Mouse (Mus musculus): ENCODE measurements around the gene Rbfox3. TPM values are rescaled to one million over a fixed set of nuclear protein-coding genes. Genes with fewer than 3 reads are reported as not detected.
"Not testable (repeated sequence)": the region's sequence is repeated elsewhere in the genome, so short reads cannot be mapped to it uniquely, and the experiment has no call there.

The Rbfox3 gene
- polyA plus RNA-seq, 1 experiment from 2014 or later: 7.6 TPM

DNA sequence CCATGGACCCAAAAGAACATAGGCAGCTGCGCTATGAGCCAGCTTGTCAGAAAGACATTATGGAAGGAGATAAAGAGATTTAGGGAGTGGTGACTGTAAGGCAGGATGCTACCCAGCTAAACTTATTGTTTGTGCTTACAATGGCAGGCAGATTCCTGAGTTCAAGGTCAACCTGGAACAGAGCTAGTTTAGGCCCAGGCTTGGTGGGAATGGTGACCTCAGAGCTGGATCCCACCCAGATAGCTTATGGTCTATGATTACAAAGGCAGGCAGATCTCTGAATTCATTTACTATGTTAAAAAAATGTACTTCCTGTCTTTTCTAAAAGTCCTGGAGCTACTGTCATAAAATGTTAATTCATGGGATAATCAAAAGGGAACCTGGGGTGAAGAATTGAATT lies 123.3 kb downstream of the Rbfox3 start:
- no peak for DNase-seq (ENCODE audit: low spot score)
- peaks cover 9% of the 10 kb centered on the region for H3K4me1 ChIP-seq
- H3K27ac ChIP-seq (replicated peaks): no peak overlapping the region
- 89% methylated on average over 1 of the region's 1 CpGs for WGBS
- no peaks in the 10 kb centered on the region; the same call in 1 of the 2 replicates for H3K9me3 ChIP-seq (replicated peaks)
- H3K36me3 ChIP-seq: no peaks in the 10 kb centered on the region
- H3K27me3 ChIP-seq (ENCODE audit: low read depth, poor library complexity, severe bottlenecking): no peaks in the 10 kb centered on the region
- no peak overlapping the region for H3K4me3 ChIP-seq

DNA sequence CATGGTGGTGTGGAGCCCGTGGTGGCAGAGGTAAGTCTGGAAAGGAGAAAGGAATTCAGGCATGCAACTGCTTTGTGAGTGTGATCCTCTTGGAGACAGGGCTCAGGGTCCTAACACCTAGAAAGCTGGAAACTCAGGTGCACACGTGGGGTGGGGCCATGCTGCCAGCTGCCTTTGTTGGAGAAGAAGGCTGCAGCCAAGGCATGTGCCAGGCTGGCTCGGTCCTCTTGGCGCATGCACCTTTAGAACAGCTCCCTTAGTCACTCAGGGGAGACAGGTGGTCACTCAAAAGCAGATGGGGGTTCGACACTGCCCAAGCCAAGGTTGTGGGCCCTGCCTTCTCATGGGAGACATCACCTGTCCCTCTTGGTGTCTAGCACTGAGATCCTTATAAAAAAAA lies 128.7 kb downstream of the Rbfox3 start:
- H3K4me1 ChIP-seq: peaks cover 19% of the 10 kb centered on the region
- no peak overlapping the region for H3K4me3 ChIP-seq
- H3K9me3 ChIP-seq (replicated peaks): no peaks in the 10 kb centered on the region
- DNase-seq (ENCODE audit: low spot score): no peak
- WGBS: 88% methylated on average over 5 of the region's 5 CpGs
- 0 out of 2 replicates have a peak overlapping the region, but pooled peaks have one; percentile 46 for H3K27ac ChIP-seq (replicated peaks)
- no peaks in the 10 kb centered on the region for H3K27me3 ChIP-seq (ENCODE audit: low read depth, poor library complexity, severe bottlenecking)
- H3K36me3 ChIP-seq: no peaks in the 10 kb centered on the region

DNA sequence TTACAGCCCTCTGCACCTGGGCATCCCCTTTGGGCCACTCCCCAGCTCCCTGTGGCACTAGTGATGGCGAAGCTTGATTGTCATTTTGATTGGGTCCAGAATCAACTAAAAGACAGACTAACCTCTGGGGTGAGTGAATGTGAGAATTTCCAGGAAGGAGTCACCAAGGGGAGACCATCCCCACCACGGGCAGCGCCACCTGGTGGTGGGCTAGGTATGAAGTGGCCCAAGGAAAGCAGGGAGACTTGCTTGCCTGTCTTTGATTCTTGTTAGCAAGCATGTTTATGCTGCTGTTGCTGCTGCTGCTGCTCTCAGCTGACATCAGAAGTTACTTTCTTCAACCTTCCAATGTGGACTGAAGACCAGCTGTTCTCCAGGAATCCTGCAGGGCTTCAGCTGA lies 135.6 kb downstream of the Rbfox3 start:
- H3K4me3 ChIP-seq: no peak overlapping the region
- 15% methylated on average over 3 of the region's 3 CpGs for WGBS
- H3K36me3 ChIP-seq: no peaks in the 10 kb centered on the region
- no peaks in the 10 kb centered on the region for H3K9me3 ChIP-seq (replicated peaks)
- no peaks in the 10 kb centered on the region for H3K27me3 ChIP-seq (ENCODE audit: low read depth, poor library complexity, severe bottlenecking)
- H3K27ac ChIP-seq (replicated peaks): peak overlapping the region; percentile 33; the same call in 1 of the 2 replicates
- peaks cover 25% of the 10 kb centered on the region for H3K4me1 ChIP-seq
- DNase-seq (ENCODE audit: low spot score): peak; percentile 52

DNA sequence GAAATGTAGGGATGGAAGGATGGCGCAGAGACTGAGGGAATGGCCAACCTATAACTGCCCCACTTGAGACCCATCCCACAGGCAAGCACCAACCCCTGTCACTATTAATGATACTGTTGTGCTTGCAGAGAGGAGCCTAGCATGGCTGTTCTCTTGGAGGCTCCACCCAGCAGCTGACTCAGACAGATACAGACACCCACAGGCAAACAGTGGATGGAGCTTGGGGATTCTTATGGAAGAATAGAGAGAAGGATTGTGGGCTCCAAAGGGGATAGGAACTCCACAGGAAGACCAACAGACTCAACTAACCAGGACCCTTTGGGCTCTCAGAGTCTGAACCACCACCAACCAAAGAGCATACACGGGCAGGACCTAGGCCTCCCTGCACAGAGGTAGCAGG lies 136.6 kb downstream of the Rbfox3 start:
- H3K4me1 ChIP-seq: peaks cover 26% of the 10 kb centered on the region
- 90% methylated on average over 2 of the region's 2 CpGs for WGBS
- not testable (repeated sequence) for H3K36me3 ChIP-seq

DNA sequence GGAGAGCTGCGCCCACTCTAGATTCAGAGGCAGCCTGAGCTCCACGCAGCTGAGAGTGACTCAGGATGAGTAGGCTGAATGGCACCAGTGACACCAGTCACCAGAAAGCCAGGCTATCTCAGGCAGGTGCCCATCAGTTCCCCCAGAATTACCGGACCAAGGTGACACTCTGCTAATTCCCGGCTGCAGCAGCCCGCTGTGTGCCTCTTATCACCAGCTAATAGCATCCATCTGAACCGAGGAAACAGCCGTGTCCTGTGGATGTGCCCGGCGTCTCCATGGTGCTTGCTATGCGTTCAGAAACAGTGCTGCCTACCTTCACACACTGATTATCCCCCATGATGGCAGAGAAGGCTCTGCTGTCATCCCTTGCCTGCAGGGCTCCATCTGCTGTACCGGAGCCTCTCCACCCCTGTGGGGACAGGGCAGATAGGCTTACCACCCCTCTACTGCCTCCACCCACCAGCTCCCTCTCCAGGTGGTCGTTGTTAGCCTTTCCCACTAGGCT lies 138.3 kb downstream of the Rbfox3 start:
- peak overlapping the region; percentile 49; the same call in 1 of the 2 replicates for H3K27ac ChIP-seq (replicated peaks)
- no peaks in the 10 kb centered on the region for H3K36me3 ChIP-seq
- no peak overlapping the region for H3K4me3 ChIP-seq
- DNase-seq (ENCODE audit: low spot score): no peak
- H3K4me1 ChIP-seq: peaks cover 40% of the 10 kb centered on the region
- 77% methylated on average over 12 of the region's 12 CpGs for WGBS
- H3K27me3 ChIP-seq (ENCODE audit: low read depth, poor library complexity, severe bottlenecking): no peaks in the 10 kb centered on the region
- no peaks in the 10 kb centered on the region for H3K9me3 ChIP-seq (replicated peaks)

More for the DNA sequence above, 136.6 kb downstream of the Rbfox3 start:
- H3K4me3 ChIP-seq; DNase-seq (ENCODE audit: low spot score); H3K27me3 ChIP-seq (ENCODE audit: low read depth, poor library complexity, severe bottlenecking); H3K27ac ChIP-seq (replicated peaks); H3K9me3 ChIP-seq (replicated peaks): not testable (repeated sequence)

DNA sequence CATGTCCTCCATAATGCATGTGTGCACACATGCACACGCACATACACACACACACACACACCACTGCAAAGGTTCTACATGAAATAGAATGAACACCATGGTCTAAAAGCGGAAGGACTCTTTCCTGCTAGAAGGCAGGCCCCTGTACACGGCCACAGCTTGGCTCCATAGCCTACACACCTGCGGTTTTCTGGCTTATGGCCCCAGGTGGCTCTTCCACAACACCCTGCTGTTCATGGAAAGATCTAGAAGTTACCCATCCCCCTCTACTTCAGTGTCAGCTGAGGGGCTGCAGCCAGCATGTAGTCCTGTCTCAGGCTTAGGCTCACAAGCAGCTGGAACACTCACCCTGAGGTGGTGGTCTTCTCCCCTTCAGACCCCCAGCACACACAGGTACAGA lies 140.0 kb downstream of the Rbfox3 start:
- no peaks in the 10 kb centered on the region for H3K9me3 ChIP-seq (replicated peaks)
- peak overlapping the region; percentile 38; the same call in 1 of the 2 replicates for H3K27ac ChIP-seq (replicated peaks)
- no peak for DNase-seq (ENCODE audit: low spot score)
- peaks cover 50% of the 10 kb centered on the region for H3K4me1 ChIP-seq
- no peak overlapping the region for H3K4me3 ChIP-seq
- no peaks in the 10 kb centered on the region for H3K27me3 ChIP-seq (ENCODE audit: low read depth, poor library complexity, severe bottlenecking)
- no peaks in the 10 kb centered on the region for H3K36me3 ChIP-seq
- 94% methylated on average over 4 of the region's 4 CpGs for WGBS

DNA sequence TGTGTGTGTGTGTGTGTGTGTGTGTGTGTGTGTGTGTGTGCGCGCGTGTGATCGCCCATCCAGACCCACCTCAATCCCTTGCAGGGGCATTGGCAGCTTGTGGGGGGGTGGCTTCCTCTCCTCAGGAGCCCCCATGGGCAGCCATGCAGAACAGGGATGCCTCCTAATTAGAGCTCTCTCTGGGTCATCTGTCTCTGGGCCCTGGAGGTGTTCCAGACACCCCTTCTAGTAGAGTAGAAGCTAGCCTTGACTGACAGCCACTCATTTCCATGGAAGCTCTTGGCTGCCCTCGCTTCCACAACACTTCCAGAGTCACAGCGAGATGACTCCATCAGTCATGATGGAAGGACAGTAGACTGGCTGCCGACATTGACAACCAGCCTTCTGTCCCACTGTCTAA lies 140.6 kb downstream of the Rbfox3 start:
- no peaks in the 10 kb centered on the region for H3K27me3 ChIP-seq (ENCODE audit: low read depth, poor library complexity, severe bottlenecking)
- H3K27ac ChIP-seq (replicated peaks): no peak overlapping the region
- H3K4me1 ChIP-seq: peaks cover 44% of the 10 kb centered on the region
- H3K36me3 ChIP-seq: no peaks in the 10 kb centered on the region
- no peaks in the 10 kb centered on the region for H3K9me3 ChIP-seq (replicated peaks)
- no peak overlapping the region for H3K4me3 ChIP-seq
- 96% methylated on average over 7 of the region's 7 CpGs for WGBS
- DNase-seq (ENCODE audit: low spot score): no peak

DNA sequence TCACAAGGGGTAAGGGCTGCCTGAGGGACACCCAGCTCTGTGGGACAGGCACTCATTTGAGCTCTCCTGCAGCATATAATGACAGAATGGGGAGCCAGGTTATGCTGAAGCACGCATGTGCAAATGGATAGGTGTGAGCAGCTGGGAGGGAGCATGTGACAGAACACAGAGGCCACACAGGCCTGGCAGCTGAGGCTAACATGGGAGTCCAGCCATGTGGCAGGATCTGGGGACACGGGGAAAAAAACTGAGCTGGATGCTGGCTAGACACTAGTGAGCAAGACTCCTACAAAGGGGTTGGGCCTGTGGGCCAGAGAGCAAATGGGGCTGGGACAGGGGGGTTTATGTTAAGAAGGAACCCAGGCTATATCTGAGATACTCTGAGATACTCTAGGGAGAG lies 141.9 kb downstream of the Rbfox3 start:
- Histone ChIP-seq H3K4me3 (no peak overlapping the region), H3K36me3 (no peaks in the 10 kb centered on the region), H3K27ac (replicated peaks) (peak overlapping the region; percentile 58; the same call in 1 of the 2 replicates), H3K4me1 (peaks cover 44% of the 10 kb centered on the region), H3K9me3 (replicated peaks) (no peaks in the 10 kb centered on the region), H3K27me3 (ENCODE audit: low read depth, poor library complexity, severe bottlenecking) (no peaks in the 10 kb centered on the region)
- DNase-seq (ENCODE audit: low spot score): no peak
- 81% methylated on average over 2 of the region's 2 CpGs for WGBS

DNA sequence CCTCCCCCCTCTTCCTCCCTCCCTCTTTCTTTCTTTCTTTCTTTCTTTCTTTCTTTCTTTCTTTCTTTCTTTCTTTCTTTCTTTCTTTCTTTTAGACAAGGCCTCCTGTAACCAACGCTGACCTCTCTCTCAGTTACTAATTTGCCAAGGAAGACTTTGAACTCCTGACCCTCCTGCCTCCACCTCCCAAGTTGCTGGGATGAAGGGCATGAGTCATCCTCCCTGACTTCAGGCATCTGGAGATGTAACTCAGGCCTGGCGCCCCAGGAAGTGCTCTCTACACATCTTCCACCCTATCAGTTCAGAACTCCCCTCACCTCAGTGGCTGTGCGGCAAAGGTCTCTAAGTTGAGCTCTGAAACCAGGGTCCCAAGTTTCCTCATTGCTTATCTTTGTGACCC lies 143.0 kb downstream of the Rbfox3 start:
- no peak overlapping the region for H3K4me3 ChIP-seq
- no peak overlapping the region for H3K27ac ChIP-seq (replicated peaks)
- peaks cover 36% of the 10 kb centered on the region for H3K4me1 ChIP-seq
- WGBS: 81% methylated on average over 3 of the region's 3 CpGs
- no peaks in the 10 kb centered on the region for H3K27me3 ChIP-seq (ENCODE audit: low read depth, poor library complexity, severe bottlenecking)
- no peaks in the 10 kb centered on the region for H3K36me3 ChIP-seq
- DNase-seq (ENCODE audit: low spot score): no peak
- H3K9me3 ChIP-seq (replicated peaks): no peaks in the 10 kb centered on the region

DNA sequence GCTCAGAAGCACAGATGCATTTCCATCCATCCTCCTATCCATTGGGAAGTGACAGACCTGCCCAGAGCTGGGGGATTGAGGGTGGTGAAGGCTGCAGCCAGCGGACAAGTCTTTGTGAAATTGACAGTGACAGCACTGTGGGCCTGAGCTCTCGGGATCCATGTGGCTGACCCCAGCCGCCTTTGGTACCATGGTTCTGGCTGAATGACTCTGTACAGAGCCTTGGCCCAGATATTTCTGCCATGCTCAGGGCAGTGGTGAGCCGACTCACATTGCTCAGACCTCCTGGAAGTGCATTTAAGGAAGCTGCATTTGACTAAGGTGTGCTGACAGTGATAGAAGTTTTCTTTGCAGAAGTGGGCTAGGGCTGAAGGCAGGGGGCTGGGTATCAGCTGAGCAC lies 144.0 kb downstream of the Rbfox3 start:
- H3K36me3 ChIP-seq: no peaks in the 10 kb centered on the region
- H3K4me1 ChIP-seq: peaks cover 32% of the 10 kb centered on the region
- 59% methylated on average over 4 of the region's 4 CpGs for WGBS
- H3K27ac ChIP-seq (replicated peaks): peak overlapping the region; percentile 28
- no peaks in the 10 kb centered on the region for H3K9me3 ChIP-seq (replicated peaks)
- H3K27me3 ChIP-seq (ENCODE audit: low read depth, poor library complexity, severe bottlenecking): no peaks in the 10 kb centered on the region
- no peak for DNase-seq (ENCODE audit: low spot score)
- no peak overlapping the region for H3K4me3 ChIP-seq

DNA sequence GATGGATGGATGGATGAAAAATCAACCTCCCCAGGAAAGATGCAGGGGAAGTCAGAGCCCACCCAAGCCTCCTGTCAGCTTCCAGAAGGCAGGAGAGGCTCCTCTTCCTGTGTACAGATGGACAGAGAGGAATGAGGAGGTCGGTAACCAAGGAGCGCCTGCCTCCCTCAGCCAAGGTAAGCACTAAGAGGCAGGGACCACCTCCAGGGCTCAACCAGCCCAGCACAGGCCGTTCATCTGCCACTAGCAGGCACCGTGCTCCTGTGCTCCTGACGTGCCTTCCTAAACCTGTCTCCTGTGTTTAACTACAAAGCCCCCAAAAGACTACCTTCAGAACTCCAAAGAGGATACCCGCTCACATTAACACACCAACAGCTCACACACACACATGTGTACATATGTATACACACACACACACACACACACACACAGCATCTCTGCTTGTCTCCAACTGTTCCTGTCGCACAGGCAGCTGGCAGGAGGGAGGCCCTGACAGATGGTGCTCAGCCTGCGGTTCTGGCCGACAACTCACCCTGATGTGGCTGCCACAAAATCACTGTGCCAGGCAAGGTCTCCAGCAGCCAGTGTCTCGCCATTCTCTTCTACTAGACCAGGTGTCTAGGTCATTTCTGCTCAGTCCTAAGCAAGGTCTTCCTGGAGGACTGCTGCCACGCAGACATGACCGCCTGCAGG lies 151.0 kb downstream of the Rbfox3 start:
- H3K36me3 ChIP-seq: no peaks in the 10 kb centered on the region

DNA sequence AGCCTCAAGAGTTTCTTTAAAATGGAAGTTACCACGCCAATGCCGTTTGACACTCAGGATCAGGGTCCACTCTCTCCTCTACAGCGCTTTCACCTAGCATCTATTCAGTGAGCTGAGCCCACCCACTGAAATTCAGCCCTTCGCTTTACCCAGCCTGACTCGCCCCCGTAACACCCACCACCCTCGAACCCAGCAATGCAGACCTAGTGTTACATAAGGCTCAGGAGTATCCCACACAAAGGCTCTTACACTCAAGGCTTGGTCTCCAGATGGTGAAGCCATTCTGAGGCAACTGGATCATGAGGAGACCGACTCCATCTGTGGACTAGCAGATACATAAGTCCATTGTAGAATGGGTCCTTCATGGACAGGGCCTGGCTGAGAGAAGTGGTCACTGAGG lies 152.2 kb downstream of the Rbfox3 start:
- DNase-seq (ENCODE audit: low spot score): no peak
- WGBS: 91% methylated on average over 8 of the region's 8 CpGs
- no peak overlapping the region for H3K4me3 ChIP-seq
- no peaks in the 10 kb centered on the region for H3K27me3 ChIP-seq (ENCODE audit: low read depth, poor library complexity, severe bottlenecking)
- 0 out of 2 replicates have a peak, but pooled peaks cover 4% of the 10 kb centered on the region for H3K9me3 ChIP-seq (replicated peaks)
- peaks cover 11% of the 10 kb centered on the region for H3K4me1 ChIP-seq
- H3K27ac ChIP-seq (replicated peaks): peak overlapping the region; percentile 42; the same call in 1 of the 2 replicates
- no peaks in the 10 kb centered on the region for H3K36me3 ChIP-seq

More for the DNA sequence above, 151.0 kb downstream of the Rbfox3 start:
- Histone ChIP-seq H3K27me3 (ENCODE audit: low read depth, poor library complexity, severe bottlenecking) (no peaks in the 10 kb centered on the region), H3K27ac (replicated peaks) (0 out of 2 replicates have a peak overlapping the region, but pooled peaks have one; percentile 15), H3K9me3 (replicated peaks) (0 out of 2 replicates have a peak, but pooled peaks cover 4% of the 10 kb centered on the region), H3K4me1 (0 out of 2 replicates have a peak, but pooled peaks cover 6% of the 10 kb centered on the region), H3K4me3 (no peak overlapping the region)
- DNase-seq (ENCODE audit: low spot score): no peak
- 83% methylated on average over 12 of the region's 12 CpGs for WGBS

DNA sequence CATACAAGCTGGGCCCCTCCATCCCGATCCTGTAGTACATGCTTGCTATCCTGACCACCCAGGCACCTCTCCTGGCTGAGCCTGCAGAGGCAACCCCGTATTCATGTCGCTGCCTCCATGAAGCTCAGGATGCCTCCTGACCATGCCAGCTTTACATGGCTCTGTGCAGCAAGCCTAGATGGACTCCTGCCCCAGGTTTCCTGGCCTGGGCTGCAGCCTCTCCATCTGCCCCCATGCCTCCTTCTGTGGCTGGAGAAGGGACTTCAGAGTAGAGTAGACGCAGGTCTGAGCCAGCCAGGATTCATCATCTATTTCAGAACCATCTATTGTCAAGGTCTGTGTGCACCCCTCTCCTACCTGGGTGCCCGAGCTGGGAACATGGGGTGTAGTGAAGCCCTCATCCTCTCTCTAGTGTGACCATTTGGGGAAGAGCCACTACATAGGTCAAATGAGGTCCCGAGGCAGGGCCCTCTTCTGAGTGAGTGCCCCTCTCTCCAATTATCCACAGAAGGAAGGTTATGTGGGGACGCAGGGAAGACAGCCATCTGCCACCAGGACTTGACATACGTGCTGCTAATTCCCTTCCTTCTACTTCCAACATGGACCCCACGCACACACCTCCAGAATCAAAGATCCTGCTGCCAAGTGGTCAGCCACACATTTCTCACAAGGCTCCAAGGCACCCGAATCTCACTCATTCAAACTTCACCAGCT lies 153.0 kb downstream of the Rbfox3 start:
- no peak overlapping the region for H3K27ac ChIP-seq (replicated peaks)
- 0 out of 2 replicates have a peak, but pooled peaks cover 4% of the 10 kb centered on the region for H3K9me3 ChIP-seq (replicated peaks)
- peaks cover 13% of the 10 kb centered on the region for H3K4me1 ChIP-seq
- H3K36me3 ChIP-seq: no peaks in the 10 kb centered on the region
- no peak overlapping the region for H3K4me3 ChIP-seq
- no peaks in the 10 kb centered on the region for H3K27me3 ChIP-seq (ENCODE audit: low read depth, poor library complexity, severe bottlenecking)
- DNase-seq (ENCODE audit: low spot score): no peak
- WGBS: 91% methylated on average over 10 of the region's 10 CpGs
